Mouse (Mus musculus): ENCODE data around the gene Hes3.

The Hes3 gene

DNA sequence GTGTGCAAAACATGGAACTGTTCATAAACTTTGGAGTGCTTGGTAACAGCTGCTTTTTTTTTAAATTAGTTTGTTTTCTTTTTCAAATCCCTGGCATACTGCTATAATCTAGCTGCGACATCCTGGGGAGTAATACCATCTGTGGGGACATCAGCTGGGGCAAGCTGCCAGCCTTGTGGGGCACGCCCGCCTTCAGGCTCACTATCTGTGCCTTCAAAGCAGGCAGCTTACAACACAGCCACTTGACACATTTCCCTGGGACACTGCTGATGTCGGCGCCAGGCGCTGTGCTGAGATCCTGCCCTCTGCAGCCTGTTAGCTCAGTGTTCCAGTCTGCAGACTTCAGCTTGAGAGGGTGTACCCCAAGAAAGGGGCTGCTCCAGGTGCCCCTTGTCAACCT lies 34.4 kb downstream of the Hes3 start:
- DNase-seq (ENCODE audit: low spot score in 2 of 2) = peak; percentile 78 to 83

DNA sequence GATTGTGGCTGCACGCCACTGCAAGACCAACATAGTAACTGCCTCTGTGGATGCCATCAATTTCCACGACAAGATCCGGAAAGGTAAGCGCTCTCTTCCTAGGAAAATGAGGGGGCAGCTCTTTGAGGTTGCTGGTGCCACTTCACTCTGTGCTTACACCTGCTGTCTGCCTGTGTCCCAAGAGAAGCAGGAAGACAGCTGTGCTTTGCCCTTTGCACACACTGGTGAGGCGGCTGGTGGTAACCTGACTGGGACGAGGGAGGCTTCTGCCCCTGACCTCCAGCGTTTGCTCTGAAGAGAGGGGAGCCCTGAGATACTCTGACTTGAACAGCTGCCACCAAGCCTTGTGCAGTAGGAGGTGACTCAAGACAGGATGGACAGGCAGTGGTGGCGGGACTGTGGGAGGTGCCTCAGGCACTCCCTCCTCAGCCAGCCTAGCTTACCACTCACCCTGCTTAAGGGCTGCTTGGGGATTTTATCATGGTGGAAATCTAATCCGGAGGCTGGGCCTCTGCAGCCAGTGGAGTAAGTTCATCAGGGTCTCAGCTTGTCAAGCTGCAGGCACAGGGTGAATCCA lies 38.2 kb downstream of the Hes3 start:
- no peak for DNase-seq (ENCODE audit: low spot score in 2 of 2)

GRCm38 (mm10) chr4:152250615-152251014 lies 40.8 kb downstream of the Hes3 start:
- DNase-seq (ENCODE audit: low spot score in 2 of 2) = no peak

DNA sequence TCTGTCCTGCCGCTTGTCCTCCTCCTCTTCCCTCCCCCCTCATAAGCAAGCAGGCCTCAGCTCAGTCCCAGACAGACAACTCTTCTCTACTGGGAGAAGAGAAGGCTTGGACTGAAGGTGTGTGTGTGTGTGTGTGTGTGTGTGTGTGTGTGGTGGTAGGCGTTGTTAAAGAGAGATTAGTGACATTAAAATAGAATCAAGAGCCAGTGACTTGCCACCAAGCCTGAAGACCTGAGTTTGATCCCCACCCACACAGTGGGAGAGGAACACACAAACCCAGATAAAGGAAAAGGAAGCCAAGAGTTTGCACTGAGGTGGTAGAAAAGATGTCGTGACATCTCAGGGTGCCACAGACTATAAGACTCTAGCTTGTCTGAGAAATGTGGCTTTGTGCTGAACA lies 44.3 kb downstream of the Hes3 start:
- no peak for DNase-seq (ENCODE audit: low spot score in 2 of 2)

GRCm38 (mm10) chr4:152246011-152246410 lies 45.5 kb downstream of the Hes3 start:
- no peak for DNase-seq (ENCODE audit: low spot score in 2 of 2)

DNA sequence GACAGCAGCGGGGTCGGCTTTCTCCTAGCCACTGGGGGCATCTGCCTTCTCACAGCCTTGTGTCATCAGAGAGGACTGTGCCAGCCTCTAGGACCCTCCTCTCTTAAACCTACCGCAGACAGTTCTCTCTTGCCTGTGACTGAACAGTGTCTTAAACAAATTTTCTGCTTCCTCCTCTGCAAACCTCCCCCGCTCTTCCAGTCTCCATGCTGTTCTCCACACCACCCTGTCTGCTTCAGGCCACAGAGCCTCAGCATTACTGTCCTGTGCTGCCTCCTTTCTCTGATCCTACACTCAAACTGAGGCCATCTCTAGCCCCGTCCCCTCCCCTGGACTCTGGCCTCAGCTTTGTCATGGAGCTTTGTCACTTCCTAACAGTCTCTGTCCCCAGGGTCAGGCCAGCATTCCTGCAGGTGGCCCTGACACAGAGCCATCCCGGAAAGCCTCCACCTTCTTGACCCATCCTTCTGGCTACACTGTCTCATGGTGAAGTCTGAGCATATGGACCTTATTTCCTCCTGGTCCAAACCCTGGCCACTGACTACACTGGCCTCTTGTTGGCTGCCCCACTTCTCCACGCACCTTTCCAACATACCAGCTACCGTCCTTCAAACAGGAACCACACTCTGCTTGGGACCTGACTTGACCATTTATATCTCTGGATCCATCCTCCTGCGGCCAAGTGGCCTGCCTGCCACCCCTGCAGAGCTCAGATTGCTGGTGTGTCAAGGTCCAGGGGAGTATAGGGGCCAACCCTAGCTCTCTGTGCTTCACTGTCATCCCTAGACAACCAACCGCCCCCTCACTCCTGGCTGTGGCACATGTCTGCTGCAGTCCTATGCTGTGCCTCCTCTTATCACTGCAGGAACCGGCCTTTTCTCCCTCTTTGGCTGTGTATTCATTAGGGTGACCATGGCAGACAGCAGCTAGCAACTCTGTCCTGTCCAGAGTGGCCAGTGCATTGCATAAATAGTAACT lies 46.6 kb downstream of the Hes3 start:
- no peak for DNase-seq (ENCODE audit: low spot score in 2 of 2)

DNA sequence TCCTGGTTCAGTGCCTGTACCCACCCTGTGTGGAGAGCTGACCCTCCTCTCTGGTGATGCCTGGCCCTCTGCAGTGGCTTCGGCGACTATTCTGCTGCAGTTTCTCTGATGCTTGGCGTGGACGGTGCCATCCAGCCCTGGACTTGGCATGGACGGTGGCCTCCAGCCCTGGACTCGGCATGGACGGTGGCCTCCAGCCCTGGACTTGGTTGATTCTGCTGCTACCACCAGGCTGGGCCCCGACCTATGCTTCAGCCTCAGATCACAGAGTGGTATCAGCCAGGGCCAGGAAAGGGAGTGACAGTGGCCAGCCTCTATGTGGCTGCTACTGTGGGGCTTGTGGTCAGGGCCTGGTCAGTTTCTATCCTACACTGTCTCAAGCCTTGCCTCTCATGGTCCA lies 47.5 kb downstream of the Hes3 start:
- DNase-seq (ENCODE audit: low spot score in 2 of 2) = no peak

DNA sequence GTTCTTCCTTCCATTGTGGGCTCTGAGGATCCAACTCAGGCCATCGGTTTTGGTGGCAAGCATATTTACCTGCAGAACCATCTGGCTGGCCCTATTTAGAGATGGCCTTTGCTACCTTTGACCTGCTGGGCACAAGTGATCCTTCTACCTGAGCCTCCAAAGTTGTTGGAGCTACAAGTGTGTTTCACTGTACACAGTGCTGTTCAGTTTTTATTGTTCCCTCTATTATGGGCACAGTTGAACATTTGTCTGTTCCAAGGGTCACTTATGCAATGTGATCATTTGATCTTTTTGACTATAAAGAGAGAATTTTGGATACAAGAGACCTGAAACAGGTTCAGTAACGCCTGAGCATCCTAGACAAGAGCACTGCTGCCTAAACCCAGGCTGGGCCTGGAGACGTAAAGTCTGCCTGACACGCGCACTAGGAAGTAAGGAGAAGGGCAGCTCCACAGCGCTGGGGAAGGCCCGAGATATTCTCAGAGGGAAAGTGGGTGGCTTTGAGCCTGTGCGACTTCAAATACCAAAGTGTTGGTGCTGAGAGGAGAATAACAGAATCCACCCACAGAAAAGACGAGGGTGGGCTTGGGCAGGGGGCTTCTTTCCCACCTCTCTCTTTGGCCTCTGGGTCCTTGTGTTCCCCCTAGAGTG lies 48.1 kb downstream of the Hes3 start:
- DNase-seq (ENCODE audit: low spot score in 2 of 2) = no peak

DNA sequence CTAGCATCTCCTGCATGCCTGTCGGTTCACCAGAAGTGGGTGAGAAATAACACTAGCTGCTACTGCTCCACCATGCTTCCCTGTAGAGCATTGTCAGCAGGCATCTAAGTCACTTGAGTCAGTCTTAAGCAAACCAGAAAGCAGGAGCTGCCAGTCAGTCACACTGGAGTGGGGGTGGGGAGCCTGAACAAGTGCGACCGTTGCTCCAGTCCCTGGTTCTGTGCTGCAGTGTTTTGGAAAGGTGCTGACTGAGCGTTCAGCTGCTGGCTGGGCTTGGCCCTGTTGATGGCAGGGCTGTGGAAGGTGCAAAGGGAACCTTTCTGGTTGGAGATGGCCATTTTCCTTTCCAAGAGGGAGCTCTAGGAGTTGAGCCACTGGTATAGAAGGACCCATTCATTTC lies 51.5 kb downstream of the Hes3 start:
- DNase-seq (ENCODE audit: low spot score in 2 of 2) = no peak
